Mouse (Mus musculus) lung, adult 2 months (tissue): ENCODE data around the gene Olfr926. TPM values are rescaled to one million over a fixed set of nuclear protein-coding genes. Genes with fewer than 3 reads are reported as not detected.
"Not testable (repeated sequence)": the region's sequence is repeated elsewhere in the genome, so short reads cannot be mapped to it uniquely, and the experiment has no call there.

Source experiments
- DNase-seq: peaks from one replicate; pipeline ENCODE4 v3.0.0; 2022
- H3K4me1 ChIP-seq: fragments of 200-500 bp; 2 replicates; pipeline ENCODE4 v1.6.1; 2011; ENCODE audit warnings: low read length; ENCODE audit not compliant: control insufficient read depth, insufficient read depth
- H3K4me3 ChIP-seq: fragments of 200-500 bp; replicated peaks from 2 replicates; pipeline ENCODE3; 2011; ENCODE audit warnings: low read depth, mild to moderate bottlenecking, control low read depth, low read length; ENCODE audit errors: extremely low read depth
- CTCF ChIP-seq: fragments of 200-500 bp; IDR thresholded peaks from 2 replicates; pipeline ENCODE4 v1.5.1; 2011; ENCODE audit warnings: mild to moderate bottlenecking, low read length, control low read depth; ENCODE audit not compliant: insufficient read depth
- POLR2A ChIP-seq: fragments of 200-500 bp; IDR thresholded peaks from 2 replicates; pipeline ENCODE4 v1.6.1; 2011; ENCODE audit warnings: low read depth, mild to moderate bottlenecking, control low read depth, low read length, borderline replicate concordance; ENCODE audit errors: extremely low read depth
- WGBS: fragments of 180-500 bp; shearing (Covaris S2); methylation state at CpG from one replicate; pipeline ENCODE4 v1.1.7; 2018; 5-methylcytosine and 5-hydroxymethylcytosine counted together
- polyA plus RNA-seq: library from polyadenylated mRNA; depleted of rRNA; stranded (reverse); fragments of >200 nt; gene quantifications from 2 replicates; pipeline ENCODE4 v1.2.3, GENCODE M21; 2012; rRNA removed

Gene Olfr926
- not detected in 2 replicates for polyA plus RNA-seq

DNA sequence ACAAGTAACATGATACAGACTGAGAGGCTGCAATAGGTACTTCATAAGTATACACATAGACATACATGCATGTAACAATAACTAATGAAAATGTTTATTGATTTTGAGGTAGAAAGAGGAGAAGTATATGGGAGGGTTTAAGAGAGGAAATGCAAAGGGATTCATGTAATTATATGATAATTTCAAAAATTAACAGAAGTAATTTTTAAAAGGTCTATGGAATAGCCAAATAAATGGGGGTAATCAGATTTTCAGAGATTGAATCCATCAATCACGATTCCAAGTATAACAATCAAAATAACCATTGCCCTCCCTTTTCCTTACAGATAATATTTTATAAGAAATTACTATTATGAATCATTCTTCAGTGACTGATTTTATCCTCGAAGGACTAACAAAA is at the start of gene Olfr926:
Olfr926 (plus strand) TSS at position 301 of the 400 bp plus-strand sequence.
- TF ChIP-seq CTCF (no peak), POLR2A (no peak)
- WGBS = 67% methylated on average over 2 of the region's 2 CpGs
- Histone ChIP-seq H3K4me1 (no peaks in the 10 kb centered on the region), H3K4me3 (no peak within 1 kb of the TSS)
- no peak for DNase-seq

DNA sequence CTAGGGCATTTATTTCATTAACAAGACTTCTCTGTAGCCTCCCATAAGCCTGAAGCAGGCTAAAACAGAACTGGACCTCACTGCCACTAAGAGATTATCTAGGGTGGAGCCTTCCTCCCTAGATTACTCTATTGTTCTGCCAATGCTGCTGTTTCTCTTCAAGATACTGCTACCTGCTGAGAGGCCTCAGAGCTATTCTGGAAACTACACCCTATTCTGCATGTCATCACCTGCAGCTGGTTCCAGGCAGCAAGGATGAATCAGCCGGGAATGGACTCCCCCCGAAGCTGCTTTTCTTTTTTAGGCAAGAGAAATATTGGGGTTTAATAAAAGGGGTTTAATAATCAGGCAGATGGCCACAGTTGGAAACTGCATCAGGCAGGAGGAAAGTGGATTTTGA is 43.9 kb upstream of the Olfr926 start:
- no peaks in the 10 kb centered on the region for H3K4me1 ChIP-seq
- no peak for DNase-seq
- TF ChIP-seq POLR2A = no peak
- WGBS = 80% methylated on average over 2 of the region's 2 CpGs
- H3K4me3 ChIP-seq = no peak overlapping the region

DNA sequence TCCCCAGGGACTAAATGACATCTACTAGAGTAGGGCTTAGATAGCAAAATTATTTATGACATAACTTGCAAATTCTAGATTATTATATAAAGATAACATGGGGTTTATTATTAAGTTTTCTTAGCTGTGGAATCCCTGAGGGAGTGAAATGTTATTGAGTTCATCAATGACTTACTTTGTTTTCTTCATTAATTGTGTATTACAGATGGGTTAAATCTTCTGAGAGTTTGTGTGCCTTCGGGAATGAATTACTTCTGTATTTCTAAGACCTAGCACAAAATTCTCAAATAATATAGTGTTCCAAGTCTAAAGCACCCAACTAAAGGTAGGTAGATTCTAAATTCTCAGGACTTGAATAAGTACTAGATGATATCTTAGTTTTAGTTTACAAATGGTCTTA is 32.8 kb upstream of the Olfr926 start, which contains the start of gene Olfr924:
Olfr924 (plus strand) TSS at position 301 of the 400 bp plus-strand sequence.
- no peak for DNase-seq
- WGBS = 83% methylated on average over 1 of the region's 1 CpGs
- H3K4me3 ChIP-seq = no peak within 1 kb of the TSS
- TF ChIP-seq POLR2A = no peak
- TF ChIP-seq CTCF = no peak
- H3K4me1 ChIP-seq = no peaks in the 10 kb centered on the region

DNA sequence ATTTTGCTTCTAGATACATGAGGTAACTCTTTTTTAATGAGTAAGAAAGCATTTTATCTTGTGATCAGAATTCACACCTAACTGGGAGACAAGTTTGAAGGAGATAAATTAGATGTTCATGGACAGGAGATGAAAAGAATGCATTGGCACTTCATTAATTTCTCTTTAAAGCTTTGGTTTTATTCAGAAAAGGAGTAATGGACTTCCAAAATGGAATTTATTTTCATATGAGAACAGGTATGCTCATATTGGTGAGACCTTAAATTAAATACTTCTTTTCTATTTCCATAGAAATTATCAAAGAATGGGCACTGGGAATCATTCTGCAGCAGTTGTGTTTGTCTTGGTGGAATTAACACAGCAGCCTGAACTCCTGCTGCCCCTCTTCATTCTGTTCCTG is 22.2 kb upstream of the Olfr926 start, which contains the start of gene Olfr26:
Olfr26 (plus strand) TSS at position 301 of the 400 bp plus-strand sequence.
- DNase-seq = no peak
- Histone ChIP-seq H3K4me1 (no peaks in the 10 kb centered on the region), H3K4me3 (no peak within 1 kb of the TSS)
- TF ChIP-seq POLR2A (no peak), CTCF (no peak)

DNA sequence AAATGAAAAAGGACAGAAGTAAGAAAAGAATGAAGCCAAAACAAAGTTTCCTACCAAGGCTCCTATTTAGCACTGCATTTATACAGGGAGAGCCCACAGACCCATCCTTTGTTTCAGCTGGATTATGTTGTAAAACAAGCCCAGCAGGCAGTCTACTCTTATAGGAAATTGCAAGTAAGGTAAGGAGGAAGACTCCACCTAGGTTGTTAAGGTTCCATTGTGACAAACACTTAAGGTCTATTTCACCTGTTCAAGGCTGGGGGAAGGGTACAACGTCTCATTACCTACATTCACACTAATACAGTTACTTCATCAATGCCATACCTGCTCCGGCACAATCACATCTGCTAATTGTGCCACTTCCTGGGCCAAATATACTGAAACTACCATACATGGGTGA is 2.0 kb upstream of the Olfr926 start:
- WGBS = 50% methylated on average over 2 of the region's 2 CpGs
- not testable (repeated sequence) for DNase-seq

More for the DNA sequence above, 2.0 kb upstream of the Olfr926 start:
- H3K4me1 ChIP-seq, H3K4me3 ChIP-seq: not testable (repeated sequence)

Other genes with a start within 250 kb of the Olfr926 start
- not detected in 2 replicates for gene Olfr916, start 217.3 kb upstream of the Olfr926 start, polyA plus RNA-seq
- gene Olfr917, start 211.3 kb upstream of the Olfr926 start, polyA plus RNA-seq = not detected in 2 replicates
- gene Olfr918, start 202.5 kb upstream of the Olfr926 start, polyA plus RNA-seq = not detected in 2 replicates
- not detected in 2 replicates for gene Olfr919, start 173.5 kb upstream of the Olfr926 start, polyA plus RNA-seq
- 17.2 and 22.8 TPM in 2 replicates for gene Vwa5a, start 158.9 kb upstream of the Olfr926 start, polyA plus RNA-seq
- 0.17 and 0.25 TPM in 2 replicates for gene Olfr920, start 124.8 kb upstream of the Olfr926 start, polyA plus RNA-seq
- 0.13 TPM in 1 of 2 replicates, not detected in the other for gene Olfr921, start 104.1 kb upstream of the Olfr926 start, polyA plus RNA-seq
- gene Olfr922, start 62.5 kb upstream of the Olfr926 start, polyA plus RNA-seq = not detected in 2 replicates
- gene Olfr923, start 50.6 kb upstream of the Olfr926 start, polyA plus RNA-seq = not detected in 2 replicates
- gene Olfr924, start 32.7 kb upstream of the Olfr926 start, polyA plus RNA-seq = not detected in 2 replicates
- gene Olfr26, start 22.1 kb upstream of the Olfr926 start, polyA plus RNA-seq = not detected in 2 replicates
- gene Olfr930, start 52.7 kb downstream of the Olfr926 start, polyA plus RNA-seq = not detected in 2 replicates
- gene Olfr933, start 95.2 kb downstream of the Olfr926 start, polyA plus RNA-seq = not detected in 2 replicates
- not detected in 2 replicates for gene Olfr934, start 111.2 kb downstream of the Olfr926 start, polyA plus RNA-seq
- gene Olfr935, start 122.6 kb downstream of the Olfr926 start, polyA plus RNA-seq = not detected in 2 replicates
- not detected in 2 replicates for gene Olfr146, start 146.3 kb downstream of the Olfr926 start, polyA plus RNA-seq
- not detected in 2 replicates for gene Olfr937, start 187.8 kb downstream of the Olfr926 start, polyA plus RNA-seq
- not detected in 2 replicates for gene Olfr938, start 201.8 kb downstream of the Olfr926 start, polyA plus RNA-seq